Mouse (Mus musculus): Measurements from ENCODE around the gene Gm21190. TPM values are rescaled to one million over a fixed set of nuclear protein-coding genes. Genes with fewer than 3 reads are reported as not detected.
"Not testable (repeated sequence)": the region's sequence is repeated elsewhere in the genome, so short reads cannot be mapped to it uniquely, and the experiment has no call there.

Gm21190 gene
- total and polyA plus RNA-seq, 2 experiments from 2014 or later, result 0.10 TPM; not detected in 1

DNA sequence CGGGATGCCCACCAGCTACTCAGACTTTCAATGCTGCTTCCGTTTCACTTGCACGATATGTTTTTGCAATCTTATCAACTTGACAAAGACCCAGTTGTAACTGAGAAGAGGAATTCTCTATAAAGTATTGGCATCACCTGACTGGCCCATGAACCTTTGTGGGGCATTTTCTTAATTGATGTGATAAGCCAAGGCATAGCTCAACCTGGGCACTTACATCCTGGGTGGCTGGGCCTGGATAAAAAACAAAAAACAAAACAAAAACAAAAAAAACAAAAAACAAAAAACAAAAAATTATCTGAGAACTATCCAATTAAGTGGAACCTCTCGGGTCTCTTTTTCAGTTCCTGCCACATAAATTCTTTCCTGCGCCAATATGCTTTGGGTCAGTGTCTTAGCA lies 40.3 kb downstream of the Gm21190 start:
- no peaks in the 10 kb centered on the region for H3K27me3 ChIP-seq (ENCODE audit: control insufficient read depth, insufficient read depth, low read length)
- H3K4me2 ChIP-seq (ENCODE audit: low read depth, low read length), result no peak overlapping the region
- ATAC-seq (ENCODE audit: insufficient read depth, low read depth) (0 out of 2 replicates have a peak, but pooled peaks have one; percentile 30), DNase-seq (ENCODE audit: low spot score) (no peak)
- no peak overlapping the region for H3K4me3 ChIP-seq (ENCODE audit: low read depth, low read length)
- no peak overlapping the region for H3K9ac ChIP-seq (replicated peaks; ENCODE audit: low read depth, low read length)
- WGBS, result 72% methylated on average over 5 of the region's 5 CpGs
- TF ChIP-seq CTCF (IDR thresholded peaks at IDR 0.05; ENCODE audit: low read depth), result no peak
- TF ChIP-seq EP300 (IDR thresholded peaks at IDR 0.05; ENCODE audit: low read depth), result no peak
- no peak overlapping the region for H3K27ac ChIP-seq (ENCODE audit: low read depth)
- H3K36me3 ChIP-seq (replicated peaks; ENCODE audit: control insufficient read depth, insufficient read depth, low read length), result no peaks in the 10 kb centered on the region
- 0 out of 2 replicates have a peak, but pooled peaks cover 7% of the 10 kb centered on the region for H3K9me3 ChIP-seq (replicated peaks; ENCODE audit: control insufficient read depth, low read length)
- H3K4me1 ChIP-seq (ENCODE audit: control insufficient read depth, insufficient read depth), result no peaks in the 10 kb centered on the region

- 0 out of 2 replicates have a peak, but pooled peaks have one; percentile 8 for TF ChIP-seq CTCF (IDR thresholded peaks at IDR 0.05; ENCODE audit: low read depth)
- H3K9me3 ChIP-seq (replicated peaks; ENCODE audit: control insufficient read depth, low read length), result 0 out of 2 replicates have a peak, but pooled peaks cover 12% of the 10 kb centered on the region
- H3K4me2 ChIP-seq (ENCODE audit: low read depth, low read length); H3K4me1 ChIP-seq (ENCODE audit: control insufficient read depth, insufficient read depth); ATAC-seq (ENCODE audit: insufficient read depth, low read depth); H3K4me3 ChIP-seq (ENCODE audit: low read depth, low read length); H3K9ac ChIP-seq (replicated peaks; ENCODE audit: low read depth, low read length); H3K27ac ChIP-seq (ENCODE audit: low read depth); H3K27me3 ChIP-seq (ENCODE audit: control insufficient read depth, insufficient read depth, low read length); DNase-seq (ENCODE audit: low spot score); H3K36me3 ChIP-seq (replicated peaks; ENCODE audit: control insufficient read depth, insufficient read depth, low read length): not testable (repeated sequence)
- WGBS, result 15% methylated on average over 2 of the region's 2 CpGs
These were observed 44.4 kb downstream of the Gm21190 start for GRCm38 (mm10) chr5:15484616-15485015.

DNA sequence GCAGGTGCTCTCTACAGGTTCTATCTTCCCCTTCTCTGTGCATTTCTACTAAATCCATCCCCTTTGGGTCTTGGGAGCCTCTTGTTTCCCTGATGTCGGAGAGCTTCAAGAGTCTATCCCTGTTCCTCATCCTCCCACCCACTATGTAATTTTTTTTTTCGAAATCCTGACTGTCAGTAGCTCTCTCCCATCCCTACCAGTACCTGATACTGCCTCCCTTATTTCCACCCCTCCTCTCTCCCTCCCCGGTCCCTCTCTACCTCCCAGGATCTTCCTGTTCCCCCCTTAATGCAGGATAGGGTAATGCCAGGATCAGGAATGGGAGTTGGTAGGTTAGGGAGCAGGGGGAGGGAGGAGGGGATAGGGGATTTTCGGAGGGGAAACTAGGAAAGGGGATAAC lies 45.4 kb downstream of the Gm21190 start:
- not testable (repeated sequence) for H3K27ac ChIP-seq (ENCODE audit: low read depth); H3K4me1 ChIP-seq (ENCODE audit: control insufficient read depth, insufficient read depth); DNase-seq (ENCODE audit: low spot score); H3K9ac ChIP-seq (replicated peaks; ENCODE audit: low read depth, low read length); ATAC-seq (ENCODE audit: insufficient read depth, low read depth); H3K27me3 ChIP-seq (ENCODE audit: control insufficient read depth, insufficient read depth, low read length); H3K4me2 ChIP-seq (ENCODE audit: low read depth, low read length); H3K36me3 ChIP-seq (replicated peaks; ENCODE audit: control insufficient read depth, insufficient read depth, low read length); H3K4me3 ChIP-seq (ENCODE audit: low read depth, low read length)
- 0 out of 2 replicates have a peak, but pooled peaks cover 12% of the 10 kb centered on the region for H3K9me3 ChIP-seq (replicated peaks; ENCODE audit: control insufficient read depth, low read length)
- WGBS, result 43% methylated on average over 4 of the region's 4 CpGs

GRCm38 (mm10) chr5:15482815-15483214 lies 46.2 kb downstream of the Gm21190 start:
- H3K4me1 ChIP-seq (ENCODE audit: control insufficient read depth, insufficient read depth); DNase-seq (ENCODE audit: low spot score); H3K4me2 ChIP-seq (ENCODE audit: low read depth, low read length); H3K27me3 ChIP-seq (ENCODE audit: control insufficient read depth, insufficient read depth, low read length); ATAC-seq (ENCODE audit: insufficient read depth, low read depth); H3K9ac ChIP-seq (replicated peaks; ENCODE audit: low read depth, low read length); H3K27ac ChIP-seq (ENCODE audit: low read depth); H3K36me3 ChIP-seq (replicated peaks; ENCODE audit: control insufficient read depth, insufficient read depth, low read length); H3K4me3 ChIP-seq (ENCODE audit: low read depth, low read length): not testable (repeated sequence)
- 0 out of 2 replicates have a peak, but pooled peaks cover 12% of the 10 kb centered on the region for H3K9me3 ChIP-seq (replicated peaks; ENCODE audit: control insufficient read depth, low read length)
- WGBS, result 49% methylated on average over 2 of the region's 2 CpGs

DNA sequence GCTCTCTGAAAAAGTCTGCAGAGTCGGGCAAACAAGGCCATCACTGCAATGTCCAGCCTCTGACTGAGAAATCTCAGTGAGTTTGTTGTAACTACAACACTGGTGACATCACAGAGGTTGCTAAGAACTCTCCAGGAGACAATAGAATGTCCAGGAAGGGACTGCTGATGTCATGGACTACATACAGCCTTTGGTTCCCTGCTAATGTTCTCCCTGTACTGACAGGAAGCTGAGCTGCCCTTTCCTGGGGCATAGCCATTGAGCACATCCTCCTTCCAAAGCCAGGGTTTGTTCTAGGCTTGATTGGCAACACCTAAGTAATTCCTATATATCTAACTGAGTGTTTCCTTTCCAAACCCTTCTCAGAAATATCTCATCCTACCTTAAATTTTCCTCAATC lies 52.6 kb downstream of the Gm21190 start, which contains the start of gene Gm21149:
Gm21149 (minus strand) TSS at position 101 of the 400 bp plus-strand sequence.
- ATAC-seq (ENCODE audit: insufficient read depth, low read depth); H3K27me3 ChIP-seq (ENCODE audit: control insufficient read depth, insufficient read depth, low read length); H3K36me3 ChIP-seq (replicated peaks; ENCODE audit: control insufficient read depth, insufficient read depth, low read length); H3K27ac ChIP-seq (ENCODE audit: low read depth); H3K9ac ChIP-seq (replicated peaks; ENCODE audit: low read depth, low read length); H3K4me3 ChIP-seq (ENCODE audit: low read depth, low read length); H3K4me2 ChIP-seq (ENCODE audit: low read depth, low read length); H3K9me3 ChIP-seq (replicated peaks; ENCODE audit: control insufficient read depth, low read length); H3K4me1 ChIP-seq (ENCODE audit: control insufficient read depth, insufficient read depth); DNase-seq (ENCODE audit: low spot score): not testable (repeated sequence)
- WGBS, result 39% methylated on average over 1 of the region's 1 CpGs

Other genes starting within 250 kb of the Gm21190 start
- gene Gm21149, start 52.7 kb downstream of the Gm21190 start, total RNA-seq (2014; rRNA removed; ENCODE audit: low replicate concordance), result not detected in 2 replicates
- not detected in 2 replicates for gene Gm21149, start 52.7 kb downstream of the Gm21190 start, polyA plus RNA-seq (2015; fragmentation: Nextera tagmentation; extraction: Ambion mirVana)
- gene Gm21083, start 48.1 kb upstream of the Gm21190 start, total RNA-seq (2014; rRNA removed; ENCODE audit: low replicate concordance), result 0.23 TPM in 1 of 2 replicates, not detected in the other
- gene Gm21083, start 48.1 kb upstream of the Gm21190 start, polyA plus RNA-seq (2015; fragmentation: Nextera tagmentation; extraction: Ambion mirVana), result 0.12 TPM in 1 of 2 replicates, not detected in the other
- not detected in 2 replicates for gene Speer4d, start 89.8 kb upstream of the Gm21190 start, total RNA-seq (2014; rRNA removed; ENCODE audit: low replicate concordance)
- gene Speer4d, start 89.8 kb upstream of the Gm21190 start, polyA plus RNA-seq (2015; fragmentation: Nextera tagmentation; extraction: Ambion mirVana), result not detected in 2 replicates
- gene 4930572O03Rik, start 127.8 kb upstream of the Gm21190 start, total RNA-seq (2014; rRNA removed; ENCODE audit: low replicate concordance), result not detected in 2 replicates
- not detected in 2 replicates for gene 4930572O03Rik, start 127.8 kb upstream of the Gm21190 start, polyA plus RNA-seq (2015; fragmentation: Nextera tagmentation; extraction: Ambion mirVana)
- not detected in 2 replicates for gene Speer4c, start 185.0 kb upstream of the Gm21190 start, total RNA-seq (2014; rRNA removed; ENCODE audit: low replicate concordance)
- gene Speer4c, start 185.0 kb upstream of the Gm21190 start, polyA plus RNA-seq (2015; fragmentation: Nextera tagmentation; extraction: Ambion mirVana), result 0.12 and 0.15 TPM in 2 replicates